Mouse (Mus musculus) heart, embryonic 16.5 days (tissue): ENCODE measurements around the gene Smok3c. TPM values are rescaled to one million over a fixed set of nuclear protein-coding genes. Genes with fewer than 3 reads are reported as not detected.

ENCODE experiments used
- polyA plus RNA-seq: library from polyadenylated mRNA; unstranded; fragments of >200 nt; fragmentation: Nextera tagmentation; extraction: Ambion mirVana; gene quantifications from 2 replicates; pipeline ENCODE4 v1.2.1, GENCODE M21; 2015

The Smok3c gene
- polyA plus RNA-seq, 1 experiment from 2014 or later, result not detected

Other genes with a start within 250 kb of the Smok3c start
- 2.0 TPM in 2 replicates for gene Pilra, start 216.9 kb upstream of the Smok3c start, polyA plus RNA-seq
- 0.77 and 0.89 TPM in 2 replicates for gene Pilrb1, start 195.1 kb upstream of the Smok3c start, polyA plus RNA-seq
- 1.7 and 1.8 TPM in 2 replicates for gene Pilrb2, start 181.4 kb upstream of the Smok3c start, polyA plus RNA-seq
- gene Cyp3a13, start 131.6 kb upstream of the Smok3c start, polyA plus RNA-seq, result 0.07 and 0.26 TPM in 2 replicates
- gene Gjc3, start 90.1 kb upstream of the Smok3c start, polyA plus RNA-seq, result 0.26 TPM in 1 of 2 replicates, not detected in the other
- gene Azgp1, start 71.7 kb upstream of the Smok3c start, polyA plus RNA-seq, result 0.22 TPM in 1 of 2 replicates, not detected in the other
- not detected in 2 replicates for gene Smok3a, start 31.9 kb upstream of the Smok3c start, polyA plus RNA-seq
- not detected in 2 replicates for gene Smok3b, start 31.8 kb upstream of the Smok3c start, polyA plus RNA-seq
- 8.9 and 10.1 TPM in 2 replicates for gene Zkscan1, start 31.9 kb downstream of the Smok3c start, polyA plus RNA-seq
- gene Zscan21, start 63.7 kb downstream of the Smok3c start, polyA plus RNA-seq, result 37.6 and 42.7 TPM in 2 replicates
- 11.5 and 12.0 TPM in 2 replicates for gene Zfp113, start 102.5 kb downstream of the Smok3c start, polyA plus RNA-seq
- gene Cops6, start 107.9 kb downstream of the Smok3c start, polyA plus RNA-seq, result 280 and 293 TPM in 2 replicates
- 11.6 and 13.0 TPM in 2 replicates for gene Ap4m1, start 118.8 kb downstream of the Smok3c start, polyA plus RNA-seq
- 113 and 126 TPM in 2 replicates for gene Mcm7, start 119.2 kb downstream of the Smok3c start, polyA plus RNA-seq
- gene Taf6, start 134.3 kb downstream of the Smok3c start, polyA plus RNA-seq, result 58.9 and 59.8 TPM in 2 replicates
- gene Cnpy4, start 134.3 kb downstream of the Smok3c start, polyA plus RNA-seq, result 22.3 and 23.8 TPM in 2 replicates
- gene Mblac1, start 141.1 kb downstream of the Smok3c start, polyA plus RNA-seq, result 6.1 and 6.3 TPM in 2 replicates
- not detected in 2 replicates for gene Nxpe5, start 172.7 kb downstream of the Smok3c start, polyA plus RNA-seq
- gene Lamtor4, start 202.3 kb downstream of the Smok3c start, polyA plus RNA-seq, result 71.9 and 79.3 TPM in 2 replicates
- gene BC037034, start 210.8 kb downstream of the Smok3c start, polyA plus RNA-seq, result 2.2 and 3.0 TPM in 2 replicates
- 0.45 and 0.65 TPM in 2 replicates for gene Gal3st4, start 219.6 kb downstream of the Smok3c start, polyA plus RNA-seq
- gene Gm43720, start 226.8 kb downstream of the Smok3c start, polyA plus RNA-seq, result 0.09 and 0.10 TPM in 2 replicates
- 5.7 and 7.7 TPM in 2 replicates for gene Gpc2, start 226.8 kb downstream of the Smok3c start, polyA plus RNA-seq
- gene Stag3, start 227.0 kb downstream of the Smok3c start, polyA plus RNA-seq, result 2.0 and 2.2 TPM in 2 replicates